Mouse (Mus musculus): Measurements from ENCODE around the gene Dap3. TPM values are rescaled to one million over a fixed set of nuclear protein-coding genes. Genes with fewer than 3 reads are reported as not detected.
"Not testable (repeated sequence)": the region's sequence is repeated elsewhere in the genome, so short reads cannot be mapped to it uniquely, and the experiment has no call there.

The Dap3 gene
- 99.0 and 105 TPM in 2 replicates for polyA plus RNA-seq (2015; fragmentation: Nextera tagmentation; extraction: Ambion mirVana)

DNA sequence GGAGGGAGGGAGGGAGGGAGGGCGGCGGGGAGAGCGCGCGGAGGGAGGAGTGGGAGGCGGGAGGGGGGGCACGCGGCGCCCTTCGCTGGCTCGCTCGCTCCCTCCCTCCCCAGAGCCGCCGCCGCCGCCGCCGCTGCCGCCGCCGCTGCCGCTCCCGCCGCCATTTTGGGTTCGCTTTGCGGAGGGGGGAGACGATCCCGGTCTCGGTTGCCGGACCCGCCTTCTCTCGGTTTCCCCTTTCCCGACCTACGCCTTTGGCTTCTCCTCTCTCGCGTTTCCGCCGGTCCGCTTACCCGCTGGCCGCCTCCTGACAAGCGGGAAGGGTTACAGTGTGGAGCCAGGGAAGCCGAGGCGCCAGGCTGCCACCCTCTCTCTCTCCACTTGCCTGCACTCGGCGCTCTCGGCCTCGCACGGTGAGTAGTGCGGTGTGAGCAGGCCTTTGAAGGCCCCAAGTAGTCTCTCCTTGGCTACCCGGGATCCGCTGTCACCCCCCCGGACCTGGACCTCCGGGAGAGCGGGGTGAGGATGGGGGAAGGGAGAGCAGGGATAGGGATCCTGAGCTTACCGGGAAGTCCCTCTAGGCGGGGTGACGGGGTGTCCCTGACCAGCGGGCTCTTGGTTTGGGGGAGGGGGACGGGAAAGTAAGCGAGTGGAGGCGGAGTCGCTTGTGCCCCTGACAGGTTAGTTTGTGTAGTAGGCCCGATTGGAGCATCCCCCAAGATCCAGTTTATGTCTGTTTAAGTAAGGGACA, at the start of gene Dap3, which contains the start of gene Ash1l:
Dap3 (minus strand) TSS at position 606 of the 751 bp plus-strand sequence.
Ash1l (plus strand) TSS at position 47 of the 751 bp plus-strand sequence.
- Histone ChIP-seq H3K4me1 (replicated peaks; ENCODE audit: control insufficient read depth, insufficient read depth) (no peaks in the 10 kb centered on the region), H3K27ac (replicated peaks) (peak within 1 kb of the TSS; percentile 100), H3K4me3 (ENCODE audit: low read depth, low read length) (peak within 1 kb of the TSS; percentile 82), H3K36me3 (ENCODE audit: control insufficient read depth, insufficient read depth, low read length) (no peaks in the 10 kb centered on the region), H3K4me2 (replicated peaks; ENCODE audit: low read depth) (peak within 1 kb of the TSS; percentile 72), H3K9ac (ENCODE audit: low read length) (peak within 1 kb of the TSS; percentile 94), H3K27me3 (ENCODE audit: control insufficient read depth, insufficient read depth, low read length) (no peaks in the 10 kb centered on the region), H3K9me3 (ENCODE audit: control insufficient read depth, low read length) (no peaks in the 10 kb centered on the region)
- DNase-seq (ENCODE audit: low spot score) (peak; percentile 85), ATAC-seq (ENCODE audit: low FRiP score, low TSS enrichment) (peak; percentile 82)
- WGBS = under 1% methylated on average over 36 of the region's 64 CpGs
- TF ChIP-seq CTCF (IDR thresholded peaks at IDR 0.05; ENCODE audit: low read depth) = peak; percentile 57
- no peak for TF ChIP-seq EP300 (optimal IDR thresholded peaks at IDR 0.05)

DNA sequence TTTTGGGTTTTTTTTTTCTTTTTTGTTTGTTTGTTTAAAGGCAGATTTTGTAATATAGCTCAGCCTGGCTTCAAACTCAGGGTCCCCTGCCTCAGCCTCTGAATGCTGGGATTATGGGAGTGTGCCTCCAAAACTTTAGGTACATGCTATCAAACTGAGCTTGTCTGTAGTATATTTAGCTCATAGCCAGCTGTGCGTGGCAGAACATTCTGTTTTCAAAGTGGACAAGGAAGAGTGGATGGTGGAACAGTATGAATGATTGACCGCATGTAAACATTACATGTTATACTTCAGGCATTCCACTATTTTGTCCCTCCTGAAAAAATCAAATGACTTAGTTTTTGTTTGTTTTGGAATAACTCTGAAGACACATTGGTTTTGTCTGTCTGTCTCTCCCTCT, 41.8 kb upstream of the Dap3 start:
- TF ChIP-seq EP300 (optimal IDR thresholded peaks at IDR 0.05) (no peak), CTCF (IDR thresholded peaks at IDR 0.05; ENCODE audit: low read depth) (no peak)
- H3K4me1 ChIP-seq (replicated peaks; ENCODE audit: control insufficient read depth, insufficient read depth) = no peaks in the 10 kb centered on the region
- no peak for ATAC-seq (ENCODE audit: low FRiP score, low TSS enrichment)
- H3K9me3 ChIP-seq (ENCODE audit: control insufficient read depth, low read length) = no peaks in the 10 kb centered on the region
- H3K36me3 ChIP-seq (ENCODE audit: control insufficient read depth, insufficient read depth, low read length) = no peaks in the 10 kb centered on the region; the same call in 1 of the 2 replicates
- no peak for DNase-seq (ENCODE audit: low spot score)
- 70% methylated on average over 2 of the region's 2 CpGs for WGBS
- no peak overlapping the region for H3K9ac ChIP-seq (ENCODE audit: low read length)
- H3K4me2 ChIP-seq (replicated peaks; ENCODE audit: low read depth) = no peak overlapping the region
- no peaks in the 10 kb centered on the region for H3K27me3 ChIP-seq (ENCODE audit: control insufficient read depth, insufficient read depth, low read length)
- no peak overlapping the region for H3K4me3 ChIP-seq (ENCODE audit: low read depth, low read length)
- H3K27ac ChIP-seq (replicated peaks) = no peak overlapping the region

DNA sequence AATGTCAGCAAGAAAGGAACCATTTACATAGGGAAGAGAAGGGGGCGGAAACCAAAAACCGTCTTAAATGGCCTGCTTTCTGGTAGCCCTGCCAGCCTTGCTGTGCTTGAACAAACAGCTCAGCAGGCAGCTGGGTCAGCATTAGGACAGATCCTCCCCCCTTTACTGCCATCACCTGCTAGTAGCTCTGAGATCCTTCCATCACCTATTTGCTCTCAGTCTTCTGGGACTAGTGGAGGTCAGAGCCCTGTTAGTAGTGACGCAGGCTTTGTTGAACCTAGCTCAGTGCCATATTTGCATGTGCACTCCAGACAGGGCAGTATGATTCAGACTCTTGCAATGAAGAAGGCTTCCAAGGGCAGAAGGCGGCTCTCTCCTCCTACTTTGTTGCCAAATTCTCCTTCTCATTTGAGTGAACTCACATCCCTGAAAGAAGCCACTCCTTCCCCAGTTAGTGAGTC, 33.0 kb upstream of the Dap3 start:
- WGBS = 58% methylated on average over 4 of the region's 4 CpGs
- DNase-seq (ENCODE audit: low spot score) (no peak), ATAC-seq (ENCODE audit: low FRiP score, low TSS enrichment) (no peak)
- peaks cover 15% of the 10 kb centered on the region; the same call in 1 of the 2 replicates for H3K36me3 ChIP-seq (ENCODE audit: control insufficient read depth, insufficient read depth, low read length)
- H3K9me3 ChIP-seq (ENCODE audit: control insufficient read depth, low read length) = no peaks in the 10 kb centered on the region
- no peak overlapping the region for H3K4me2 ChIP-seq (replicated peaks; ENCODE audit: low read depth)
- H3K27ac ChIP-seq (replicated peaks) = no peak overlapping the region
- H3K4me3 ChIP-seq (ENCODE audit: low read depth, low read length) = no peak overlapping the region
- H3K4me1 ChIP-seq (replicated peaks; ENCODE audit: control insufficient read depth, insufficient read depth) = no peaks in the 10 kb centered on the region
- no peak overlapping the region for H3K9ac ChIP-seq (ENCODE audit: low read length)
- TF ChIP-seq EP300 (optimal IDR thresholded peaks at IDR 0.05) (no peak), CTCF (IDR thresholded peaks at IDR 0.05; ENCODE audit: low read depth) (no peak)
- H3K27me3 ChIP-seq (ENCODE audit: control insufficient read depth, insufficient read depth, low read length) = no peaks in the 10 kb centered on the region

DNA sequence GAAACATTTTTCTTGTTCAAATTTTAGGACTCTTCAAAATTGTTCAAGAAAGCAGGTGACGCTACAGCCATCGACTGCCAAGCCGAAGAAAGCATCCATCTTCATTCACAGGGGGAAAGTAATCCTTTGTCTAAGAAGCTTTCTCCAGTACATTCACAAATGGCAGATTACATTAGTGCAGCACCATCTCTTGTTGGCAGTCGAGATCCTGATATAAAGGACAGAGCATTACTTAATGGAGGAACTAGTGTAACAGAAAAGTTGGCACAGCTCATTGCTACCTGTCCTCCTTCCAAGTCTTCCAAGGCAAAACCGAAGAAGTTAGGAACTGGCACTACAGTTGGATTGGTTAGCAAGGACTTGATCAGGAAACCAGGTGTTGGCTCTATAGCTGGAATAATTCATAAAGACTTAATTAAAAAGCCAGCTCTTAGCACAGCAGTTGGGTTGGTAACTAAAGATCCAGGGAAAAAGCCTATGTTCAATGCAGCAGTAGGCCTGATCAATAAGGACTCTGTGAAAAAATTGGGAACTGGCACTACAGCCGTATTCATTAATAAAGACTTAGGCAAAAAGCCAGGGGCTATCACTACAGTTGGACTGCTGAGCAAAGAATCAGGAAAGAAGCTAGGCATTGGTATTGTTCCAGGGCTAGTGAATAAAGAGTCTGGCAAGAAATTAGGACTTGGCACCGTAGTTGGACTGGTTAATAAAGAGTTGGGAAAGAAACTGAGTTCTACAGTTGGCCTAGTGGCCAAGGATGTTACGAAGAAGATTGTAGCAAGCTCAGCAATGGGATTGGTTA, 30.4 kb upstream of the Dap3 start:
- peaks cover 15% of the 10 kb centered on the region; the same call in 1 of the 2 replicates for H3K36me3 ChIP-seq (ENCODE audit: control insufficient read depth, insufficient read depth, low read length)
- DNase-seq (ENCODE audit: low spot score) = no peak
- no peaks in the 10 kb centered on the region for H3K9me3 ChIP-seq (ENCODE audit: control insufficient read depth, low read length)
- H3K4me2 ChIP-seq (replicated peaks; ENCODE audit: low read depth) = no peak overlapping the region
- H3K4me1 ChIP-seq (replicated peaks; ENCODE audit: control insufficient read depth, insufficient read depth) = no peaks in the 10 kb centered on the region
- WGBS = 90% methylated on average over 8 of the region's 8 CpGs
- H3K27me3 ChIP-seq (ENCODE audit: control insufficient read depth, insufficient read depth, low read length) = no peaks in the 10 kb centered on the region
- ATAC-seq (ENCODE audit: low FRiP score, low TSS enrichment) = no peak
- H3K4me3 ChIP-seq (ENCODE audit: low read depth, low read length) = no peak overlapping the region
- H3K9ac ChIP-seq (ENCODE audit: low read length) = no peak overlapping the region
- TF ChIP-seq EP300 (optimal IDR thresholded peaks at IDR 0.05) = no peak
- no peak for TF ChIP-seq CTCF (IDR thresholded peaks at IDR 0.05; ENCODE audit: low read depth)
- H3K27ac ChIP-seq (replicated peaks) = no peak overlapping the region

DNA sequence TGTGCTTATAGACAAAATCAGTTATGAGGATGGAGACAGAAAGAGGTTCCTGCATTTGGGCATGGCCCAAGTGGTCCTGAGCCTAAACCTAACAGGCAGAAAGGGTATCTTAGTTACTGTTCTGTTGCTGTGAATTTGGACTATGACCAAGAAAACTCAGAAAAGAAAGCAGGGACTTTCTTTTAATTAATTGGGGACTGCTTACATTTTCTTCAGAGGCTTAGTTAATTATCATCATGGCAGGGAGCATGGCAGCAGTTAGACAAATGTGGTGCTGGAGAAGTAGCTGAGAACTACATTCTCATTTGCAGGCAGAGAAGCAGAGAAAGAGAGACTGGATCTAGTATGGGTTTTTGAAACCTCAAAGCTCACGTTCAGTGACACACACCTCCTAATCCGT, 24.0 kb upstream of the Dap3 start:
- Histone ChIP-seq H3K9ac (ENCODE audit: low read length) (no peak overlapping the region), H3K27ac (replicated peaks) (no peak overlapping the region), H3K9me3 (ENCODE audit: control insufficient read depth, low read length) (no peaks in the 10 kb centered on the region), H3K27me3 (ENCODE audit: control insufficient read depth, insufficient read depth, low read length) (no peaks in the 10 kb centered on the region), H3K4me2 (replicated peaks; ENCODE audit: low read depth) (no peak overlapping the region), H3K4me1 (replicated peaks; ENCODE audit: control insufficient read depth, insufficient read depth) (no peaks in the 10 kb centered on the region), H3K4me3 (ENCODE audit: low read depth, low read length) (no peak overlapping the region), H3K36me3 (ENCODE audit: control insufficient read depth, insufficient read depth, low read length) (no peaks in the 10 kb centered on the region)
- DNase-seq (ENCODE audit: low spot score) (no peak), ATAC-seq (ENCODE audit: low FRiP score, low TSS enrichment) (no peak)
- no peak for TF ChIP-seq EP300 (optimal IDR thresholded peaks at IDR 0.05)
- no peak for TF ChIP-seq CTCF (IDR thresholded peaks at IDR 0.05; ENCODE audit: low read depth)
- WGBS = 63% methylated on average over 2 of the region's 2 CpGs

DNA sequence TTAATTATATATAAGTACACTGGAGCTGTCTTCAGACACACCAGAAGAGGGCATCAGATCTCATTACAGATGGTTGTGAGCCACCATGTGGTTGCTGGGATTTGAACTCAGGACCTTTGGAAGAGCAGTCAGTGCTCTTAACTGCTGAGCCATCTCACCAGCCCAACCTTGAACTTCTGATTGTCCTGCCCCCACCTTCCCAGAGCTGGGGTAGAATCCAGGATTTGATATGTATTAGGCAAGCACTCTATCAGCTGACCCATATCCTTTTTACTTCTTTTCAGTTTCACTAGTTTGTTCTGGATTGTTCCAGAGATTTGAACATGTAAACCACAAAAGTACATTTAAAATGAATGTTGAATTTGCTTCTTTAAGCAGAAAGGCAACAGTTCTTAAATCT, 12.2 kb upstream of the Dap3 start:
- not testable (repeated sequence) for DNase-seq (ENCODE audit: low spot score); H3K4me2 ChIP-seq (replicated peaks; ENCODE audit: low read depth); H3K4me3 ChIP-seq (ENCODE audit: low read depth, low read length); H3K27me3 ChIP-seq (ENCODE audit: control insufficient read depth, insufficient read depth, low read length); H3K4me1 ChIP-seq (replicated peaks; ENCODE audit: control insufficient read depth, insufficient read depth); ATAC-seq (ENCODE audit: low FRiP score, low TSS enrichment); H3K9ac ChIP-seq (ENCODE audit: low read length); H3K27ac ChIP-seq (replicated peaks); H3K36me3 ChIP-seq (ENCODE audit: control insufficient read depth, insufficient read depth, low read length); H3K9me3 ChIP-seq (ENCODE audit: control insufficient read depth, low read length)

Measured in stomach, postnatal 0 days (tissue).